Mouse (Mus musculus) embryonic fibroblast, embryonic 13.5 days (primary cell): ENCODE results near the gene Cavin1.

Experiments used
- CTCF ChIP-seq: IDR thresholded peaks from 2 replicates; pipeline ENCODE4 v1.5.1; 2011; ENCODE audit warnings: mild to moderate bottlenecking, control low read depth, low read length, moderate library complexity, borderline replicate concordance; ENCODE audit not compliant: insufficient read depth
- POLR2A ChIP-seq: IDR thresholded peaks from 2 replicates; pipeline ENCODE4 v1.6.1; 2011; ENCODE audit warnings: low read depth, mild to moderate bottlenecking, control low read depth, low read length, moderate library complexity

DNA sequence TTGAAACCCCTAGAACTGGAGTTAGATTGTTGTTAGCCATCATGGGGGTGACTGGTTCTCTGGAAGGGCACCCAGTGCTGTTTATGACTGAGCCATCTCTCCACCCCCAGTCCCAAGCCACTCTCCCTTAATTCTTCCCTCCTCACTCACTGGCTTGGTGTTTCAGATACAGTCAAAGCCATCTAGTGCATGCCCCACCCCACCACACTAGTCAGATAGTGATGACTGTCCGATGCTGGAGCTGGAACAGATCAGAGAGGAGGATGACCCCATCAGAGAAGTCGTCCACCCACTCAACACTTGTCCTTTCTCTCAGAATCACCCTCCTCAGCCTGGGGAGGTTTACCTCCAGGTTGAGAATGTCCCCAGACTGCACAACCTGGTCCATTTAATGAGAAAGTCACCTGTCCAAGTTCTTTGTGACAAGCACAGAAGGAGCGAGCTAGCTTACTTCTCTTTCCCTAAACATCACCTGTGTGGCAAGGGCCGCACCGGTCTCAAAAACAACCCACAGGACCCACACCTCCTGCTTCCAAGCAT lies 2.7 kb downstream of the Cavin1 start:
- TF ChIP-seq POLR2A (no peak; the same call in 1 of the 2 replicates), CTCF (no peak)
